Mouse (Mus musculus): Measurements from ENCODE around the gene Gm10271. TPM values are rescaled to one million over a fixed set of nuclear protein-coding genes. Genes with fewer than 3 reads are reported as not detected.

Gene Gm10271
- polyA plus RNA-seq (2015; fragmentation: Nextera tagmentation; extraction: Ambion mirVana), result not detected in 2 replicates

DNA sequence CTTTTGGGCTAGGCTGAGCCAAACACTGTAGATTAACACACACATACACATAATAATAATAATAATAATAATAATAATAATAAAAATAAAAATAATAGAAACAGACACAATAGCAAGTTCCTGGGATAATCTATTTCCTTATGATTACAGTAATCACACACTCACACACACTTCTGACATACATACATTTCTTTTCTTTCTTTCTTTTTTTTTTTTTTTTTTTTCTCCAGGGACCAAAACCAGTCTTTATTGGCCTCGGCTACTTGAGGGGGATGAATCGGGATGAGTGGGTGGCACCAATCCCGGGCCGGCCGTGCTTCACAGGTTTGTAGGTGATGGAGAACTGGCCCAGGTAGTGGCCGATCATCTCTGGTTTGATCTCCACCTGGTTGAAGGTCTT is at the start of gene Gm10271:
TSS of gene Gm10271 (minus strand) at position 101 of the 400 bp plus-strand sequence.
- Histone ChIP-seq H3K4me2 (ENCODE audit: low read length) (no peak within 1 kb of the TSS), H3K9ac (ENCODE audit: low read depth, low read length) (no peak within 1 kb of the TSS), H3K4me3 (ENCODE audit: low read length) (no peak within 1 kb of the TSS), H3K27ac (ENCODE audit: low read depth, low read length) (no peak within 1 kb of the TSS), H3K27me3 (replicated peaks; ENCODE audit: control insufficient read depth, insufficient read depth, low read length) (no peaks in the 10 kb centered on the region), H3K4me1 (ENCODE audit: control insufficient read depth, insufficient read depth, low read depth, low read length) (no peaks in the 10 kb centered on the region), H3K36me3 (ENCODE audit: control insufficient read depth, insufficient read depth, low read length) (no peaks in the 10 kb centered on the region), H3K9me3 (ENCODE audit: control insufficient read depth, low read length) (no peaks in the 10 kb centered on the region)
- no peak for ATAC-seq
- 99% methylated on average over 6 of the region's 6 CpGs for WGBS

DNA sequence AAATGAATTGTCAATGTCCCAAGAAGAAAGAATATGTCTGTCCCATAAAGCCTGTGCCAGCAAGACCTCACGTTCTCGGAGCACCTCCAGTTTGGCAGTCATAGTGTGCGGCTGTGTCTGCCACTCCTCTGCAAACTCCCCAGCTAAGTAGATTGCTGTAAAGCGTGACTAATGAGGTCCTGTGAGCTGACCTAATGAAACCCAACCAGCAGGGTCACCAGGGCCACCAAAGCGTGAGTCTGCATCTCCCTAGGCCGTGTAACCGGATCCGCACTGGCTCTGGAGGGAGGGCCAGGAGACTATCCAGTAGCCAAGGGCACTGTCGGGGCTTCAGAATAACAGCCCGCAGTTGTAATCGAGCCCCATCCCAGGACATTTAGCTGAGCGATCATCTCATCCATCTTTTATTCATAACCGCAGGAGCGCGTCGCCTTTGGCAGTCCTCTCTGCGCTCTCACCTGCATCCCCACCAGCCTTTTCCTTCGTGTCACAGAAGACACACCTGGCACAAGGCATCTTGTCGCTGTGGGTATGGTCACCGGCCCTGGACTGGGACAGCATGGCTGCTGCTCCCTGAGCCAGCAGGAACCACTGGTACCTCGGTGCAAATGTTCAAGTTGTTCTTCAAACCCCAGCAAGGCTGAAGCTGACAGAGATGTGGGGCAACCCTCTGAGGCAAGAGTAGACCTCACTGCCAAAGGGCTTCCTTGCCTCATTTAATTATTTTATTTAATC is 48.8 kb upstream of the Gm10271 start:
- Histone ChIP-seq H3K4me1 (ENCODE audit: control insufficient read depth, insufficient read depth, low read depth, low read length) (peaks cover 3% of the 10 kb centered on the region; the same call in 1 of the 2 replicates), H3K9me3 (ENCODE audit: control insufficient read depth, low read length) (no peaks in the 10 kb centered on the region), H3K4me3 (ENCODE audit: low read length) (no peak overlapping the region), H3K9ac (ENCODE audit: low read depth, low read length) (no peak overlapping the region), H3K27me3 (replicated peaks; ENCODE audit: control insufficient read depth, insufficient read depth, low read length) (no peaks in the 10 kb centered on the region), H3K27ac (ENCODE audit: low read depth, low read length) (no peak overlapping the region), H3K4me2 (ENCODE audit: low read length) (peak overlapping the region; percentile 12; the same call in 1 of the 2 replicates), H3K36me3 (ENCODE audit: control insufficient read depth, insufficient read depth, low read length) (no peaks in the 10 kb centered on the region)
- WGBS, result 21% methylated on average over 21 of the region's 21 CpGs
- ATAC-seq, result no peak; the same call in 1 of the 2 replicates

DNA sequence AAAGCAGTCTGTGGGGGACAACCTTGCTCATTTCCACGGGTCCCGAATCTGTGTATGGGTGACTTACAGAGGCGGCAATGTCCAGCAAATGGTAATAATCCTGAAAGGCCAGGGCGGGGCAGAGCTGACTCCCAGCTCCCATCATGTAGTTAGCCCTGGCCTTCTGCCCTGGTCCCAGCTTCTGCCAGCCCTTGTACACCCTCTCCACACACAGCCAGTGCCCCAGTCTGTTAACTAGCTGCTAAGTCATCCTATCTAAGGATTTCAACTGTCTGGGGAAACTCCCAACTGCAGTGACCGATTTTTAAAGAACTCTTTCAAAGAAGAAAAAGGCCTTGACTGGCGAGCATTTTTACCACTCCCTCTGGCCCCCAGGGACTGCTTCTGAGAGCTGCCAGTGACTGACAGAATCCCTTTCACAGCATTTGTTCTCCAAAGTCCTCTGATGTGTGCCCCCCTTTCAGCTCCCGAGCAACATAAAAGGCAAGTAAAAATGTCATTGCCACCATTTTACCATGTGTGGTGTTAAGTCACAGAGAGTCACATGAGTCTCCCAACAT is 46.0 kb upstream of the Gm10271 start:
- H3K9ac ChIP-seq (ENCODE audit: low read depth, low read length), result no peak overlapping the region
- peaks cover 7% of the 10 kb centered on the region for H3K4me1 ChIP-seq (ENCODE audit: control insufficient read depth, insufficient read depth, low read depth, low read length)
- no peaks in the 10 kb centered on the region for H3K36me3 ChIP-seq (ENCODE audit: control insufficient read depth, insufficient read depth, low read length)
- H3K4me3 ChIP-seq (ENCODE audit: low read length), result no peak overlapping the region
- no peak overlapping the region for H3K4me2 ChIP-seq (ENCODE audit: low read length)
- ATAC-seq, result 0 out of 2 replicates have a peak, but pooled peaks have one; percentile 50
- H3K27me3 ChIP-seq (replicated peaks; ENCODE audit: control insufficient read depth, insufficient read depth, low read length), result no peaks in the 10 kb centered on the region
- WGBS, result 49% methylated on average over 7 of the region's 7 CpGs
- no peaks in the 10 kb centered on the region for H3K9me3 ChIP-seq (ENCODE audit: control insufficient read depth, low read length)
- no peak overlapping the region for H3K27ac ChIP-seq (ENCODE audit: low read depth, low read length)

DNA sequence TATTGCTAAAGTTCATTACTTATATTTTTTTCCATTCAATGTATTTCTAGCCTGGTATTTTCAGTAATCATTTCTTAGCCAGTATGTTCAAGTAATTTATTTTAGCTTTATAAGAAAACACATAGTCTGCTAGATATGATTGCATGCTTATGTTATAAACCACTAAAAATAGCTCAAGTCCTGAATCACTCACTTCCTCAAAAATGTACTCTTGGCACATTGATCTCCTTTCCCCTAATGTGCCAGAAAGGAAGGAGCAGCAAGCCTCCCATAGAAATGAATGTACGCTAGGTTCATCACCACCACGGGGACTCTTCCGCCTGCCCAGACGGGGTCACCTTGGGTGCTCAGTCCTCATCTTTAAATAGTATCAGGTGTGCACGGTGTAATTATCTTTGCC is 42.2 kb upstream of the Gm10271 start:
- ATAC-seq, result no peak
- Histone ChIP-seq H3K36me3 (ENCODE audit: control insufficient read depth, insufficient read depth, low read length) (no peaks in the 10 kb centered on the region), H3K9ac (ENCODE audit: low read depth, low read length) (no peak overlapping the region), H3K27ac (ENCODE audit: low read depth, low read length) (no peak overlapping the region), H3K4me2 (ENCODE audit: low read length) (no peak overlapping the region), H3K9me3 (ENCODE audit: control insufficient read depth, low read length) (no peaks in the 10 kb centered on the region), H3K4me1 (ENCODE audit: control insufficient read depth, insufficient read depth, low read depth, low read length) (peaks cover 4% of the 10 kb centered on the region; the same call in 1 of the 2 replicates), H3K27me3 (replicated peaks; ENCODE audit: control insufficient read depth, insufficient read depth, low read length) (no peaks in the 10 kb centered on the region), H3K4me3 (ENCODE audit: low read length) (no peak overlapping the region)
- WGBS, result 75% methylated on average over 5 of the region's 5 CpGs

DNA sequence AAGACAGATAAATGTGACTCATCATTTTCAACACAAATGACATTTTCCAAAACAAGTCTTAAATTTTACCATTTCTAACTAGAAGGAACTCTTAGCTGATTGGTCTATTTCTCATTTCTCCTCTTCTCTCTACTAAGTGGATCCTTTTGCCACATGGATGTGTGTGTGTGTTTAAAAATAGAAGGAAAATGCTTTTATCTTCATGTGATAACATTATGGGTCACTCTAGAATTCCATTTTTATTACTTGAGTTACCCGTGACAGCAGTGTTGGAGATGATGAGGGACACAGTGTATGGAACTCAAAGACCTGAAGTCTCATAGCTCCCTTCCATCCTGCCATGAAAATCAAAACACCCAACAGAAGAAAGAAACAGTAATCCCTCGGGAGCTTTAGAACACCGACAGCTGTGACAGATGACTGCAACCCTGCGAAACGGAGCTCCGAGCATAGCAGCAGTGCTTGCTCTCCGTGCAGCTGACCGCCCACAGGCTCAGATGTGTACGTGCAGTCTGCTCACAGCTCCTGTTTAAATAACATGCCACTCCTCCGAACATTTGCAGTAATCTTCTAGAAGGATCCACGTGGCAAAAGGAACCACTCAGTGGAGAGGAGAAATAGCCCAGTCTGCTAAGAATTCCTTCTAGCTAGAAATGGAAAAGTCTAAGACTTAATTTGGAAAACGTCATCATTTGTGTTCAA is 41.4 kb upstream of the Gm10271 start:
- ATAC-seq, result peak; percentile 83
- H3K9me3 ChIP-seq (ENCODE audit: control insufficient read depth, low read length), result no peaks in the 10 kb centered on the region
- peak overlapping the region; percentile 51 for H3K4me2 ChIP-seq (ENCODE audit: low read length)
- peaks cover 4% of the 10 kb centered on the region; the same call in 1 of the 2 replicates for H3K4me1 ChIP-seq (ENCODE audit: control insufficient read depth, insufficient read depth, low read depth, low read length)
- no peak overlapping the region for H3K27ac ChIP-seq (ENCODE audit: low read depth, low read length)
- H3K4me3 ChIP-seq (ENCODE audit: low read length), result peak overlapping the region; percentile 24
- H3K9ac ChIP-seq (ENCODE audit: low read depth, low read length), result no peak overlapping the region
- H3K36me3 ChIP-seq (ENCODE audit: control insufficient read depth, insufficient read depth, low read length), result no peaks in the 10 kb centered on the region
- no peaks in the 10 kb centered on the region for H3K27me3 ChIP-seq (replicated peaks; ENCODE audit: control insufficient read depth, insufficient read depth, low read length)
- WGBS, result 18% methylated on average over 12 of the region's 12 CpGs

DNA sequence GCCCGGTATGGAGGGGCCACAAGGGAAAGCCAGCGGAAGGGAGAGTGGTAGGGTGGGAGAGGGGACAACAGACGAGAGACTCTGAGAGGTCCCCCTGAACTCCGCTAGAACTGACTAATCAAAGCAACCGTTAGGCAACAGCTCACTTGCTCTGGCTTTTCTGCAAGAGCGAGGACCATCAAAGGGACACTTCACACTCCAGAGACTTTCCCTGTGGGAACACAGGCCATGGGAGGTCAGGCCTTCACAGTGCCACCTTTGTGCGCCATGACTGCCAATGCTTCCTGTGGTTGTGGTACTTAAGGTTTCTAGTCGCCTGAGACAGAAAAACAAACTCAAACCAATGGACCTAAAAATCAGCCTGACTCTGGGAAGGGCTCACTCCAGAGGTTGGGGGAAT is 38.6 kb upstream of the Gm10271 start:
- WGBS, result 48% methylated on average over 8 of the region's 8 CpGs

DNA sequence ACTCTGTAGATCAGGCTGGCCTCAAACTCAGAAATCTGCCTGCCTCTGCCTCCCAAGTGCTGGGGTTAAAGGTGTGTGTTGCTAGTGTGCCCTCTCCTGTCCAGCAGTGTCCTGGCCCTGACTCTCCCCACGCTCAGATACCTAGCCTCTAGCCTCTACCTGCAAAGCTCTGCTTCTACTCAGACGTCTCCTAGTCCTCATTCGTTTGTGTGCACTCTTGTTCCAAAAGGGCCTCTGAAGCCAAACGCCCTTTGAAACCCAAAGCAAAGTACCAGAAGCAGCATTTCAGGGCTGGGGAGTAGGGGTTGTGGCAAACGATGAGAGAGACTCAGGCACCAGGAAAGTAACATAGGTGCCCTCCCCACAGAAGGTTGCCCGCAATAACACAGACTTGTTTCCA is 37.3 kb upstream of the Gm10271 start:
- ATAC-seq, result no peak
- Histone ChIP-seq H3K9ac (ENCODE audit: low read depth, low read length) (no peak overlapping the region), H3K4me2 (ENCODE audit: low read length) (no peak overlapping the region), H3K27me3 (replicated peaks; ENCODE audit: control insufficient read depth, insufficient read depth, low read length) (no peaks in the 10 kb centered on the region), H3K27ac (ENCODE audit: low read depth, low read length) (no peak overlapping the region), H3K4me1 (ENCODE audit: control insufficient read depth, insufficient read depth, low read depth, low read length) (peaks cover 4% of the 10 kb centered on the region), H3K9me3 (ENCODE audit: control insufficient read depth, low read length) (no peaks in the 10 kb centered on the region), H3K4me3 (ENCODE audit: low read length) (no peak overlapping the region), H3K36me3 (ENCODE audit: control insufficient read depth, insufficient read depth, low read length) (no peaks in the 10 kb centered on the region)
- 88% methylated on average over 6 of the region's 6 CpGs for WGBS

More for the DNA sequence above, 38.6 kb upstream of the Gm10271 start:
- peaks cover 4% of the 10 kb centered on the region; the same call in 1 of the 2 replicates for H3K4me1 ChIP-seq (ENCODE audit: control insufficient read depth, insufficient read depth, low read depth, low read length)
- H3K36me3 ChIP-seq (ENCODE audit: control insufficient read depth, insufficient read depth, low read length), result no peaks in the 10 kb centered on the region
- H3K9ac ChIP-seq (ENCODE audit: low read depth, low read length), result no peak overlapping the region
- H3K27ac ChIP-seq (ENCODE audit: low read depth, low read length), result no peak overlapping the region
- H3K4me2 ChIP-seq (ENCODE audit: low read length), result no peak overlapping the region
- ATAC-seq, result no peak
- no peaks in the 10 kb centered on the region for H3K27me3 ChIP-seq (replicated peaks; ENCODE audit: control insufficient read depth, insufficient read depth, low read length)
- no peak overlapping the region for H3K4me3 ChIP-seq (ENCODE audit: low read length)
- no peaks in the 10 kb centered on the region for H3K9me3 ChIP-seq (ENCODE audit: control insufficient read depth, low read length)

DNA sequence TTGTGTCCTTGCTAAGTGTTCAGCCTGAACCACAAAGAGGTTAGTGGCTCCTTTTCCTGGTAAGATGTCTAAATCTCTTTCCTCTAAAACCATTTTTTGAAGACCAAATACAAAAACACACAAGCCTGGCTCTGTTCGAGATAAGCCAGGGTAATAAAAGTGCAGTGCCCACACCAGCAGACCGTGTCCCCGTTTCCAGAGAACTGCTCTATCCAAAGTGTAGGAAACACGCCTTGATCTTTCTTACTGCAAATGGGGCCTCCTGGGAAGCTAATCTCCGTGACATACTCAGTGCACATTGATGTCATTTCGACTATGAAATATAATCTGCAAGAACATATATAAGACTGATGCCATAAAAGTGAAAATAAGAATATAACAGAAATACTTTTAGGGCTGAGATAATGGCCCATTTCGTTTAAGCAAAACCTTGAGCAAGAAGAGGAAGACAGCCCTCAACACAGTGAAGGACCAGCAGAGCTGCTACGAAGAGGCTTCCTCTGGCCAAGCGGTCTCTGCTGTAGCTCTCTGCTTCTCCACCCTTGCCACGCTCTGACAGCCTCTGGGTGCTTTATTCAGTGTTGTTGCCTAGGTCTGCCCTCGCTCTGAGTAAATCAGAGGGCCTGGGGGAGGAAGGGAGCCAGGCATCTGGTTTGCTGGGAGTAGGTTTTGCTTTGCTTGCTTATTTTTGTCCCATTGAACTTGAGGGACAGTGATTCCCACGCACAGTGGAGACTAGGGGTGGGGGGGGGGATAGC is 33.5 kb upstream of the Gm10271 start:
- WGBS, result 69% methylated on average over 12 of the region's 12 CpGs
- no peak for ATAC-seq

More for the DNA sequence above, 33.5 kb upstream of the Gm10271 start:
- no peak overlapping the region for H3K9ac ChIP-seq (ENCODE audit: low read depth, low read length)
- no peak overlapping the region for H3K4me3 ChIP-seq (ENCODE audit: low read length)
- no peak overlapping the region for H3K27ac ChIP-seq (ENCODE audit: low read depth, low read length)
- no peak overlapping the region for H3K4me2 ChIP-seq (ENCODE audit: low read length)
- H3K36me3 ChIP-seq (ENCODE audit: control insufficient read depth, insufficient read depth, low read length), result no peaks in the 10 kb centered on the region
- no peaks in the 10 kb centered on the region for H3K27me3 ChIP-seq (replicated peaks; ENCODE audit: control insufficient read depth, insufficient read depth, low read length)
- no peaks in the 10 kb centered on the region for H3K9me3 ChIP-seq (ENCODE audit: control insufficient read depth, low read length)
- H3K4me1 ChIP-seq (ENCODE audit: control insufficient read depth, insufficient read depth, low read depth, low read length), result no peaks in the 10 kb centered on the region; the same call in 1 of the 2 replicates
